Mouse (Mus musculus): ENCODE results near the gene Snd1. TPM values are rescaled to one million over a fixed set of nuclear protein-coding genes. Genes with fewer than 3 reads are reported as not detected.

Gene Snd1
- polyA plus RNA-seq, 1 experiment, result 35.6 TPM

DNA sequence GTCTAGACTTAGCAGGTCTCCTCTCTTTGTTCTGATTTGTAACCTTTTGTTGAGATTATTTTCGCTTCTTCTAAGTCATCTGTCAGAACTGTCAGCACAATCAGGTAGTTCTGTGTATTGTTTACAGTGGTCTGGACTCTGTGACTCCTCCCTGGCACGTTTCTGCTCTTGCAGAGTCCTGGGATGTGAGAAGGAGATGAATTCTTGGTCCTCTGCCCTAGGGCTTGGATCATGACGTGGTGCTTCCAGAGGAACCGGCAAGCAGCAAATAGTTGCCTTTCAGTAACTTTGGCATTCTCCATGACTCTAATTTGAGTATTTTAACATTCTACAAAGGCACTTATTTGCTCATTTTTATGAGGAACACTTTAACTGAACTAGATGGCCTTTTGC lies 242.9 kb downstream of the Snd1 start:
- no peak for TF ChIP-seq POLR2A (IDR thresholded peaks at IDR 0.05; ENCODE audit: borderline replicate concordance, control insufficient read depth, low read depth, low read length)
- TF ChIP-seq CTCF (IDR thresholded peaks at IDR 0.05; ENCODE audit: control insufficient read depth, insufficient read depth, low read length), result no peak
- 78% methylated on average over 4 of the region's 4 CpGs for WGBS
- Histone ChIP-seq H3K4me1 (ENCODE audit: control insufficient read depth, insufficient read depth, low read length) (no peaks in the 10 kb centered on the region; the same call in 1 of the 2 replicates), H3K27ac (ENCODE audit: control insufficient read depth, insufficient read depth, low read depth, low read length, poor library complexity) (no peak overlapping the region), H3K4me3 (replicated peaks; ENCODE audit: control insufficient read depth, low read depth, low read length) (no peak overlapping the region)

DNA sequence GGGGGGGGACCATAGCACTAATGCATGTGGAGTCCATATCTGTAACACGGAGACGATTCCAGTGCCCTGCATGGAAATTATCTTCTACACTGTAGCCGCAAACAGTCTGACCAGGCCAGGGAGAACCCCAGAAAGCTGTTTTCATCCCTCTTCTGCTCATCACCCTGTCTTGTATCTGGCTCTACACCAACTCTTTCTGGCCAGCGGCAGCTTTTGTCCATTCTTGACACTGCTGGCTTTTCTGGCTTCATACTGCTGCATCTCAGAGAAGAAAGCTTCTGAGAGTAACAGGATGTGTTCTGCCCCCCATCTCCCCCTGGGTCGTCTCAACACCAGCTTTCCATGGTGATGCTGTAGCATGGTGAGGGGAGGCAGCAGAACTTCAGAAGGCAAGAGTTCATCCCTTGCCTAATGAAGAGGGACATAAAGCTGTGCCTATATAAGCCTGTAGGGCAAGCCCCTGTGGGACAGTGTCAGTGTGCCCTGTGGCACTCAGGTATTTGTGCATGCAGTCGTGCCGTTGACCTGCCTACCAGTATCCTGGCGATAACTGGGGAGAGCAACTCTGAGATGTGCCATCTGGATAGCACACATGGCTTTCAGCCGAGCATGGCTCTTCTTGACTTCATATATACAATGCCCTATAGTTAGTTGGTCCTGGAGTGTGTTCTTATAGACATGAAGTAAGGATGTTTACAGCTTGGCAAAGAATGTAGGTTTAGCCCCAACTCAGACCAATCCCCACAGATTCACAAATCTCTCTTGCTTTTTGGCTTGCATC lies 245.6 kb downstream of the Snd1 start:
- H3K27ac ChIP-seq (ENCODE audit: control insufficient read depth, insufficient read depth, low read depth, low read length, poor library complexity), result no peak overlapping the region
- no peaks in the 10 kb centered on the region; the same call in 1 of the 2 replicates for H3K4me1 ChIP-seq (ENCODE audit: control insufficient read depth, insufficient read depth, low read length)
- WGBS, result 85% methylated on average over 9 of the region's 9 CpGs
- no peak for TF ChIP-seq POLR2A (IDR thresholded peaks at IDR 0.05; ENCODE audit: borderline replicate concordance, control insufficient read depth, low read depth, low read length)
- TF ChIP-seq CTCF (IDR thresholded peaks at IDR 0.05; ENCODE audit: control insufficient read depth, insufficient read depth, low read length), result no peak
- no peak overlapping the region for H3K4me3 ChIP-seq (replicated peaks; ENCODE audit: control insufficient read depth, low read depth, low read length)

DNA sequence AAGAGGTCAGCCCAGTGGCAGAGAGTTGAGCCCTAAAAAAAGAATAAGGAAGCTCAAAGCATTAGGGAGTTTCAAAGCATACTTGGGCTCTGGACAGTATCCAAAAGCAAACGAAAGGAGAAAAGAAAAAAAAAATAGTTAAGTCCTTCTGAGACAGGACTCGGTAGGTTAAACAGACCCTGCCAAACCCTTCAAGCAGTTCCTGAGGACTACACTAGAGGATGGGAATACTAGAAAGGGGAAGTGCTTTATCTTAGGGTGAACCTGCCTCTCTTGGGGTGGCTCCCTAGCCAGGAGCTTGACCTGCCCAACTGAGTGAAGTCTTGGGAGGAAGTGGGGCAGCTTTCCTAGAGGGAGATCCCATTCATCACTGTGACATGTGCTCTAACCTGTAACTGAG lies 248.1 kb downstream of the Snd1 start:
- Histone ChIP-seq H3K4me1 (ENCODE audit: control insufficient read depth, insufficient read depth, low read length) (no peaks in the 10 kb centered on the region; the same call in 1 of the 2 replicates), H3K27ac (ENCODE audit: control insufficient read depth, insufficient read depth, low read depth, low read length, poor library complexity) (no peak overlapping the region), H3K4me3 (replicated peaks; ENCODE audit: control insufficient read depth, low read depth, low read length) (no peak overlapping the region)
- WGBS, result 11% methylated on average over 2 of the region's 2 CpGs
- TF ChIP-seq POLR2A (IDR thresholded peaks at IDR 0.05; ENCODE audit: borderline replicate concordance, control insufficient read depth, low read depth, low read length) (no peak), CTCF (IDR thresholded peaks at IDR 0.05; ENCODE audit: control insufficient read depth, insufficient read depth, low read length) (no peak)

DNA sequence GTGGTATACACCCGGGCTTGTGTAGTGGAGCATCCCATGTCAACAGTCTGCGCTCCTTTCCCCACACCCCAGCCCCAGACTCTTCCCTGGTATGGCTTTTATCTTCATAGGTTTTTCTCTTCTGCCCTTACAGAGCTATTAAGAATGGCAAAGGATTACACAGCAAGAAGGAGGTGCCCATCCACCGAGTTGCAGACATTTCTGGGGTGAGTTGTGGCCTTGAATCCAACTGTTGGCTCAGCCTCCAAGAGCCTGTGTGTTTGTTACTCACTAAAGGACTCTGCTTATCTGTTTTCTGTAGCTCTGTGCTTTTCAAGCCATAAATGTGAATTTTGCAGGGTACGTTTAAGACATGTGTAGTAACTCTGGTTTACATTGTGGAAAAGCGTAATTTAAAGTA lies 249.8 kb downstream of the Snd1 start:
- no peak overlapping the region for H3K27ac ChIP-seq (ENCODE audit: control insufficient read depth, insufficient read depth, low read depth, low read length, poor library complexity)
- 87% methylated on average over 5 of the region's 5 CpGs for WGBS
- TF ChIP-seq CTCF (IDR thresholded peaks at IDR 0.05; ENCODE audit: control insufficient read depth, insufficient read depth, low read length) (no peak), POLR2A (IDR thresholded peaks at IDR 0.05; ENCODE audit: borderline replicate concordance, control insufficient read depth, low read depth, low read length) (no peak)
- no peak overlapping the region for H3K4me3 ChIP-seq (replicated peaks; ENCODE audit: control insufficient read depth, low read depth, low read length)
- no peaks in the 10 kb centered on the region for H3K4me1 ChIP-seq (ENCODE audit: control insufficient read depth, insufficient read depth, low read length)

DNA sequence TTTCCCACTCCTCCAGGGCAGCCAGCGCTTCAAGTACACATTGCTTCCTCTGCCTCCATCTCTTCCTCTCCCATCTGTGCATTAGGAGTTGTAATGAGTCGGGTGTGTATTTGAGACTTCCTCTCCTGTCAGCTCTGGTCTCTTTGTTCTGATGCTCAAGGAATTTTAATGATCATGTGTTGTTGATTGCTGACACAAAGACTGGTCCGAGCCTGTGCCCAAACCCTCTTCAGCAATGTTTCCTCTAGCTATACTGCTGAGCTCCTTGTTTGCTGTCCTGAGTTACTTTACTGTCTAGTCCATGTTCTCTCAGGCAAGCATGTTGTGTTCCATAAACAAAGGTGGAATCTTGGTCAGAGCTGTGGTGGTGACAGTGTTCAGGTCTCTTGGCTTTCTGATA lies 254.3 kb downstream of the Snd1 start:
- no peak for TF ChIP-seq POLR2A (IDR thresholded peaks at IDR 0.05; ENCODE audit: borderline replicate concordance, control insufficient read depth, low read depth, low read length)
- TF ChIP-seq CTCF (IDR thresholded peaks at IDR 0.05; ENCODE audit: control insufficient read depth, insufficient read depth, low read length), result no peak
- H3K4me3 ChIP-seq (replicated peaks; ENCODE audit: control insufficient read depth, low read depth, low read length), result no peak overlapping the region
- 69% methylated on average over 3 of the region's 3 CpGs for WGBS
- no peak overlapping the region for H3K27ac ChIP-seq (ENCODE audit: control insufficient read depth, insufficient read depth, low read depth, low read length, poor library complexity)
- H3K4me1 ChIP-seq (ENCODE audit: control insufficient read depth, insufficient read depth, low read length), result no peaks in the 10 kb centered on the region

- no peak overlapping the region for H3K27ac ChIP-seq (ENCODE audit: control insufficient read depth, insufficient read depth, low read depth, low read length, poor library complexity)
- no peak for TF ChIP-seq CTCF (IDR thresholded peaks at IDR 0.05; ENCODE audit: control insufficient read depth, insufficient read depth, low read length)
- TF ChIP-seq POLR2A (IDR thresholded peaks at IDR 0.05; ENCODE audit: borderline replicate concordance, control insufficient read depth, low read depth, low read length), result no peak
- no peak overlapping the region for H3K4me3 ChIP-seq (replicated peaks; ENCODE audit: control insufficient read depth, low read depth, low read length)
- H3K4me1 ChIP-seq (ENCODE audit: control insufficient read depth, insufficient read depth, low read length), result no peaks in the 10 kb centered on the region
- whole genome bisulfite sequencing, result 73% methylated on average over 2 of the region's 2 CpGs
Observed at GRCm38 (mm10) chr6:28729649-28730048, 254.7 kb downstream of the Snd1 start.

DNA sequence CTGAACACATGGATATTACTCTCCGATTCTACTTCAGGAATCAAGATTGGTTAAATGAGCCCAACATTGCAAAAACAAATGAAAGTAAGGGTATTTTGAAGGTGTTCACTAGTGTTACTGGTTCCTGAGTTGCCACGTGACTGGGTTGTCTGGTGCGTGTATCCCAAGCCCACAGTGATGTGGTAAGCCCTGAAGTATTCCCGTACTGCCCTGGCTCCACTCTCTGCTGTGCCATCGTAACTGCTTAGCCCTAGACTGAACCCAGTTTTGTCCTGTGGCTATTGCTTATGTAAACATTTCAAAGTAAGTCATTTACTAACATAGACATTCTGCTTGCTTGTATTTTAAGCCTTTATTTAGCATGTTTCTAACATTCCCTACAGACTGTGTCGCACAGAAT lies 256.3 kb downstream of the Snd1 start:
- TF ChIP-seq POLR2A (IDR thresholded peaks at IDR 0.05; ENCODE audit: borderline replicate concordance, control insufficient read depth, low read depth, low read length), result no peak
- TF ChIP-seq CTCF (IDR thresholded peaks at IDR 0.05; ENCODE audit: control insufficient read depth, insufficient read depth, low read length), result no peak
- WGBS, result 86% methylated on average over 6 of the region's 6 CpGs
- no peak overlapping the region for H3K27ac ChIP-seq (ENCODE audit: control insufficient read depth, insufficient read depth, low read depth, low read length, poor library complexity)
- no peaks in the 10 kb centered on the region for H3K4me1 ChIP-seq (ENCODE audit: control insufficient read depth, insufficient read depth, low read length)
- H3K4me3 ChIP-seq (replicated peaks; ENCODE audit: control insufficient read depth, low read depth, low read length), result no peak overlapping the region

GRCm38 (mm10) chr6:28733884-28734647 lies 259.1 kb downstream of the Snd1 start:
- TF ChIP-seq CTCF (IDR thresholded peaks at IDR 0.05; ENCODE audit: control insufficient read depth, insufficient read depth, low read length), result no peak
- TF ChIP-seq POLR2A (IDR thresholded peaks at IDR 0.05; ENCODE audit: borderline replicate concordance, control insufficient read depth, low read depth, low read length), result no peak
- Histone ChIP-seq H3K4me1 (ENCODE audit: control insufficient read depth, insufficient read depth, low read length) (no peaks in the 10 kb centered on the region), H3K4me3 (replicated peaks; ENCODE audit: control insufficient read depth, low read depth, low read length) (no peak overlapping the region), H3K27ac (ENCODE audit: control insufficient read depth, insufficient read depth, low read depth, low read length, poor library complexity) (no peak overlapping the region)
- 79% methylated on average over 5 of the region's 5 CpGs for WGBS
